Mouse (Mus musculus): ENCODE results near the gene Crb3.

- TF ChIP-seq E2F4 (IDR thresholded peaks at IDR 0.05; ENCODE audit: insufficient read depth): no peak
- no peak for TF ChIP-seq MYOD1 (IDR thresholded peaks at IDR 0.05; ENCODE audit: control insufficient read depth in 1 of 3, insufficient read length in 2 of 3, low read depth in 2 of 3)
- no peak for TF ChIP-seq USF1 (IDR thresholded peaks at IDR 0.05; ENCODE audit: low read depth)
- no peak for TF ChIP-seq POLR2A (IDR thresholded peaks at IDR 0.05; ENCODE audit: insufficient read length, low read depth)
- TF ChIP-seq REST (IDR thresholded peaks at IDR 0.05; ENCODE audit: insufficient read depth, insufficient read length): no peak
- no peak for TF ChIP-seq MAX (IDR thresholded peaks at IDR 0.05; ENCODE audit: low read depth)
- TF ChIP-seq CEBPB (IDR thresholded peaks at IDR 0.05; ENCODE audit: insufficient read depth, poor library complexity, severe bottlenecking): no peak
- no peak for TF ChIP-seq TCF12 (IDR thresholded peaks at IDR 0.05; ENCODE audit: insufficient read depth, poor library complexity, severe bottlenecking)
- TF ChIP-seq MYOG (IDR thresholded peaks at IDR 0.05; ENCODE audit: control insufficient read depth in 1 of 3, insufficient read depth in 1 of 3, insufficient read length in 2 of 3, low read depth in 2 of 3): no peak
- no peak for TF ChIP-seq POLR2AphosphoS2 (IDR thresholded peaks at IDR 0.05; ENCODE audit: insufficient read length, low read depth)
- no peak for TF ChIP-seq SRF (IDR thresholded peaks at IDR 0.05; ENCODE audit: control insufficient read depth, insufficient read length, low read depth)
Measured at GRCm38 (mm10) chr17:57019693-57020092, 39.2 kb upstream of the Crb3 start.

All from myocyte (in vitro differentiated cells).